In the genomic region with DNA sequence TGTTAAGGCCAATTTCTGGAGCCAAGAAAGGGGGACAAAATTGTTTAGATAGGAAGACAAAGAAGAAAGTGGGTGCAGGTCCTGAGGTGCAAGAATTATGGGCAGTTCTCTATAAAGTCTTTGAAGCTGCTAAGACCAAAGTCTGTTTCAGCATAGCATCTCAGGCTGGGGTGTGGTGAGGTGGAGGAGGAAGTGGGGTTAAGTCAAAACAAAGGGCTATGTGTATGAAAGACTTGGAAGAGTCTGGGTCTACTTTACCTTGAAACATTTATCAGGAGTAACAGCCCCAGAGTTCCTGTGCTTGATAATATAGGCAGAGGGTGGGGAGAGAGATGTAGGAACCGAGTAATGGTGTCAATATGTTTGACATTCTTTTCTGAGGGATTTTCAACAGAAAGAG, we compare ENCODE assay signal across 23 mouse cellular contexts.
DNase-seq lines count a peak whose midpoint lies in the region; ATAC-seq lines count a peak whose summit lies in the region.
"Had no signal": no experiment of that assay in that cellular context is flagged by ENCODE, and none has a peak within 500 bp of the region (broad histone marks: within the 10 kb centered on the region; RNA-seq: fewer than 3 reads in every experiment).

No protein-coding gene starts in this region.

- no peak overlapping the region for H3K9ac ChIP-seq in midbrain, embryonic 13.5 days (replicated peaks)
- H3K9ac ChIP-seq: embryonic facial prominence, embryonic 15.5 days; heart, embryonic 15.5 days; hindbrain, embryonic 13.5 days had no signal

- no peaks in the 10 kb centered on the region for H3K36me3 ChIP-seq in midbrain, embryonic 13.5 days
- H3K36me3 ChIP-seq: embryonic facial prominence, embryonic 15.5 days; forebrain, embryonic 10.5 days; heart, embryonic 15.5 days; hindbrain, embryonic 13.5 days had no signal

- H3K27me3 ChIP-seq in midbrain, embryonic 13.5 days: no peaks in the 10 kb centered on the region
- H3K27me3 ChIP-seq: embryonic facial prominence, embryonic 15.5 days; heart, embryonic 15.5 days; hindbrain, embryonic 13.5 days had no signal

- H3K9me3 ChIP-seq in midbrain, embryonic 13.5 days: no peaks in the 10 kb centered on the region
- H3K9me3 ChIP-seq: embryonic facial prominence, embryonic 15.5 days; forebrain, embryonic 10.5 days; heart, embryonic 15.5 days; hindbrain, embryonic 13.5 days had no signal

- peaks cover 3% of the 10 kb centered on the region; the same call in 1 of the 2 replicates for H3K4me1 ChIP-seq in midbrain, embryonic 13.5 days (replicated peaks)
- H3K4me1 ChIP-seq: embryonic facial prominence, embryonic 15.5 days; heart, embryonic 15.5 days had no signal

- WGBS in midbrain, embryonic 13.5 days: 83% methylated on average over 1 of the region's 1 CpGs

- H3K4me3 ChIP-seq in midbrain, embryonic 13.5 days (replicated peaks): no peak overlapping the region
- H3K4me3 ChIP-seq: embryonic facial prominence, embryonic 15.5 days; erythroblast, embryonic 14.5 days; forebrain, embryonic 10.5 days; heart, adult 2 months; heart, embryonic 15.5 days; hindbrain, embryonic 13.5 days had no signal

- H3K27ac ChIP-seq in midbrain, embryonic 13.5 days: no peak overlapping the region
- H3K27ac ChIP-seq: embryonic facial prominence, embryonic 15.5 days; heart, adult 2 months; heart, embryonic 15.5 days; hindbrain, embryonic 13.5 days; hindbrain, postnatal 0 days had no signal

- DNase-seq in CD4-positive helper T cell, adult 2 months (ENCODE audit: low read depth, low spot score): peak; percentile 30
- DNase-seq in CD8-positive naive resting alpha-beta T cell, adult 2 months (ENCODE audit: low read depth in 2 of 2, low spot score in 2 of 2): peak; percentile 1 to 6
- peak; percentile 42 for DNase-seq in naive thymus-derived CD4-positive, alpha-beta T cell, adult 2 months (ENCODE audit: low read depth)
- no peak for DNase-seq in cerebellum, postnatal 25 days
- DNase-seq in neural tube, embryonic 10.5 days (ENCODE audit: extremely low spot score, low spot score): no peak
- DNase-seq: adrenal gland, adult 2 months; adrenal gland, postnatal 25 days; cerebellum, adult 2 months; cerebellum, postnatal 10 days; embryo, embryonic 11 days; gastrocnemius, postnatal 14 days; heart, adult 2 months; heart, postnatal 14 days had no signal

- no peak overlapping the region for H3K4me2 ChIP-seq in midbrain, embryonic 13.5 days (replicated peaks)
- H3K4me2 ChIP-seq: embryonic facial prominence, embryonic 15.5 days; heart, embryonic 11.5 days; heart, embryonic 15.5 days; hindbrain, embryonic 13.5 days had no signal

- peak; percentile 42 for ATAC-seq in inflammation-experienced regulatory T-cells, adult 6 months
- ATAC-seq in midbrain, embryonic 13.5 days: no peak
- ATAC-seq: forebrain, embryonic 14.5 days; hindbrain, postnatal 0 days had no signal

Comparison
In these comparisons a context has a peak if more than half of its experiments do, and no peak if none do; other contexts are left out.
1. DNase-seq: peak in CD4-positive helper T cell, adult 2 months (single experiment), CD8-positive naive resting alpha-beta T cell, adult 2 months (2 of 2) and naive thymus-derived CD4-positive, alpha-beta T cell, adult 2 months (single experiment); none in cerebellum, postnatal 25 days (0 of 2) and neural tube, embryonic 10.5 days (single experiment).